Mouse (Mus musculus) CH12.LX (cell line): ENCODE measurements around the gene AL732309.1. TPM values are rescaled to one million over a fixed set of nuclear protein-coding genes. Genes with fewer than 3 reads are reported as not detected.

ENCODE experiments used
- DNase-seq: peaks from one replicate; pipeline ENCODE4 v3.0.0-alpha.2; 2013; ENCODE audit errors: extremely low read depth
- H3K27ac ChIP-seq: 2 replicates; pipeline ENCODE4 v1.5.1; 2012; ENCODE audit warnings: low read depth, mild to moderate bottlenecking, control low read depth, moderate library complexity; ENCODE audit not compliant: insufficient read depth
- H3K27me3 ChIP-seq: replicated peaks from 2 replicates; pipeline ENCODE3; 2012; ENCODE audit warnings: inconsistent platforms
- H3K36me3 ChIP-seq, 2 experiments: replicated peaks in 1 of 2; 2 replicates each; pipeline versions ENCODE3 to v1.6.1; 2012; ENCODE audit warnings: inconsistent platforms in 1 of 2, low read length in 1 of 2, mild to moderate bottlenecking in 1 of 2, mixed read lengths in 1 of 2, moderate library complexity in 1 of 2; ENCODE audit not compliant: control insufficient read depth in 1 of 2, insufficient read depth in 1 of 2
- H3K4me1 ChIP-seq, 2 experiments: 2 replicates each; pipeline ENCODE4 v1.6.1; 2012; ENCODE audit warnings: inconsistent platforms in 1 of 2, moderate library complexity in 1 of 2; ENCODE audit not compliant: insufficient read depth in 2 of 2, control insufficient read depth in 1 of 2
- H3K4me2 ChIP-seq: 2 replicates; pipeline ENCODE4 v1.6.1; 2012; ENCODE audit warnings: low read depth, mild to moderate bottlenecking, control low read depth; ENCODE audit not compliant: poor library complexity, insufficient read depth, severe bottlenecking
- H3K4me3 ChIP-seq, 3 experiments: fragments of 150-350 bp in 1 of 3; sonication (generic) in 1 of 3; replicated peaks in 1 of 3; 2 replicates each; pipeline versions ENCODE3 to v1.5.1; 2011 to 2012; ENCODE audit warnings: low read depth in 2 of 3, low read length in 2 of 3, mild to moderate bottlenecking in 2 of 3, moderate library complexity in 2 of 3, control low read depth in 1 of 3, improper control_type of control experiment in 1 of 3, inconsistent platforms in 1 of 3, mixed read lengths in 1 of 3; ENCODE audit not compliant: poor library complexity in 1 of 3
- H3K79me2 ChIP-seq: replicated peaks from 2 replicates; pipeline ENCODE4 v1.6.1; 2012; ENCODE audit warnings: mild to moderate bottlenecking, moderate library complexity; ENCODE audit not compliant: control insufficient read depth, poor library complexity, insufficient read depth, severe bottlenecking; ENCODE audit errors: extremely low read depth
- H3K9ac ChIP-seq: 2 replicates; pipeline ENCODE4 v1.6.1; 2012; ENCODE audit warnings: low read depth, mild to moderate bottlenecking, control low read depth, moderate library complexity; ENCODE audit not compliant: insufficient read depth
- H3K9me3 ChIP-seq: replicated peaks from 2 replicates; pipeline ENCODE3; 2012; ENCODE audit warnings: low read length, inconsistent platforms, mixed read lengths
- CTCF ChIP-seq, 2 experiments: IDR thresholded peaks in 1 of 2; conservative IDR thresholded peaks in 1 of 2; 2 replicates each; pipeline ENCODE4 v1.5.1; 2011 to 2012; ENCODE audit warnings: low read depth in 2 of 2, low read length in 2 of 2, improper control_type of control experiment in 1 of 2, inconsistent platforms in 1 of 2, mild to moderate bottlenecking in 1 of 2, moderate library complexity in 1 of 2
- ELF1 ChIP-seq: IDR thresholded peaks from 2 replicates; pipeline ENCODE4 v1.6.1; 2014; ENCODE audit warnings: low read depth, mild to moderate bottlenecking, inconsistent platforms, low read length, improper control_type of control experiment
- GABPA ChIP-seq: IDR thresholded peaks from 2 replicates; pipeline ENCODE4 v1.6.1; 2012; ENCODE audit warnings: low read depth, low read length, improper control_type of control experiment, inconsistent platforms; ENCODE audit not compliant: insufficient replicate concordance
- HCFC1 ChIP-seq: IDR thresholded peaks from 2 replicates; pipeline ENCODE4 v1.6.1; 2012; ENCODE audit warnings: low read depth, mild to moderate bottlenecking, inconsistent platforms, low read length, improper control_type of control experiment
- JUN ChIP-seq: IDR thresholded peaks from 2 replicates; pipeline ENCODE4 v1.6.1; 2011; ENCODE audit warnings: low read depth, mild to moderate bottlenecking, low read length, improper control_type of control experiment, moderate library complexity; ENCODE audit not compliant: insufficient read depth
- JUND ChIP-seq: conservative IDR thresholded peaks from 2 replicates; pipeline ENCODE4 v1.6.1; 2011; ENCODE audit warnings: low read depth, low read length, improper control_type of control experiment
- KAT2A ChIP-seq: IDR thresholded peaks from 2 replicates; pipeline ENCODE4 v1.6.1; 2012; ENCODE audit warnings: low read length, improper control_type of control experiment, inconsistent platforms; ENCODE audit not compliant: insufficient replicate concordance
- MAZ ChIP-seq: IDR thresholded peaks from 2 replicates; pipeline ENCODE4 v1.6.1; 2012; ENCODE audit warnings: low read depth, mild to moderate bottlenecking, inconsistent platforms, low read length, improper control_type of control experiment, moderate library complexity
- MEF2A ChIP-seq: IDR thresholded peaks from 2 replicates; pipeline ENCODE4 v1.6.1; 2014; ENCODE audit warnings: low read depth, mild to moderate bottlenecking, inconsistent platforms, low read length, improper control_type of control experiment, borderline replicate concordance
- MXI1 ChIP-seq: IDR thresholded peaks from 2 replicates; pipeline ENCODE4 v1.6.1; 2011; ENCODE audit warnings: mild to moderate bottlenecking, low read depth, low read length, improper control_type of control experiment
- PAX5 ChIP-seq: IDR thresholded peaks from 2 replicates; pipeline ENCODE4 v1.6.1; 2012; ENCODE audit warnings: low read length, inconsistent platforms, mixed read lengths
- POLR2A ChIP-seq: IDR thresholded peaks from 2 replicates; pipeline ENCODE4 v1.6.1; 2011; ENCODE audit warnings: low read depth, mild to moderate bottlenecking, improper control_type of control experiment, low read length
- RAD21 ChIP-seq: IDR thresholded peaks from 2 replicates; pipeline ENCODE4 v1.6.1; 2011; ENCODE audit warnings: low read depth, mild to moderate bottlenecking, low read length, improper control_type of control experiment, moderate library complexity
- RCOR1 ChIP-seq: conservative IDR thresholded peaks from 2 replicates; pipeline ENCODE4 v1.6.1; 2012; ENCODE audit warnings: low read depth, mild to moderate bottlenecking, inconsistent platforms, low read length, improper control_type of control experiment
- SIN3A ChIP-seq: IDR thresholded peaks from 2 replicates; pipeline ENCODE4 v1.6.1; 2012; ENCODE audit warnings: low read length, improper control_type of control experiment, inconsistent platforms
- SMC3 ChIP-seq: IDR thresholded peaks from 2 replicates; pipeline ENCODE4 v1.6.1; 2011; ENCODE audit warnings: low read depth, low read length, improper control_type of control experiment
- UBTF ChIP-seq: IDR thresholded peaks from 2 replicates; pipeline ENCODE4 v1.6.1; 2012; ENCODE audit warnings: low read depth, mild to moderate bottlenecking, inconsistent platforms, low read length, improper control_type of control experiment, moderate library complexity
- USF1 ChIP-seq: IDR thresholded peaks from 2 replicates; pipeline ENCODE4 v1.6.1; 2014; ENCODE audit warnings: low read depth, mild to moderate bottlenecking, inconsistent platforms, low read length, improper control_type of control experiment
- ZKSCAN1 ChIP-seq: IDR thresholded peaks from 2 replicates; pipeline ENCODE4 v1.6.1; 2012; ENCODE audit warnings: low read depth, inconsistent platforms, low read length, improper control_type of control experiment, borderline replicate concordance
- dilution Hi-C: fragments of 300-500 bp; cut with MboI; formaldehyde crosslinking; loops from 2 replicates; pipeline ENCODE4 v1.14.3; 2020; ENCODE audit warnings: low sequenced_read_pairs; ENCODE audit not compliant: extremely low pct_unique_long_range_greater_than_20kb, extremely low pct_ligation_motif_present
- in situ Hi-C: fragments of 300-500 bp; cut with MboI; formaldehyde crosslinking; loops from 3 replicates; pipeline ENCODE4 v1.14.3; 2019; ENCODE audit warnings: low sequenced_read_pairs, low pct_ligation_motif_present, low pct_unique_long_range_greater_than_20kb, mixed read lengths
- polyA plus RNA-seq: library from polyadenylated mRNA; unstranded; fragments of >175 nt; gene quantifications from 2 replicates; pipeline ENCODE4 v1.2.1, GENCODE M21; 2012; ENCODE audit warnings: low read depth; ENCODE audit not compliant: insufficient read length
- total RNA-seq, 2 experiments: library from RNA; depleted of rRNA; stranded (reverse); fragments of 300-350 nt in 1 of 2; fragments of >200 nt in 1 of 2; gene quantifications; 2 replicates each; pipeline ENCODE4 v1.2.3; 2012 to 2014

The AL732309.1 gene
- total and polyA plus RNA-seq, 3 experiments = 4.5 to 8.9 (median 6.7) TPM

GRCm38 (mm10) chr2:25200631-25201030, 46.0 kb downstream of the AL732309.1 start:
- in situ Hi-C loops = no loop called here
- DNase-seq = no peak
- Histone ChIP-seq H3K9me3 (no peaks in the 10 kb centered on the region), H3K4me2 (no peak overlapping the region), H3K36me3 (peaks cover 60 to 74% of the 10 kb centered on the region in 2 experiments)
- TF ChIP-seq RCOR1 (no peak), SMC3 (no peak), SIN3A (no peak), POLR2A (no peak), MXI1 (no peak)
- TF ChIP-seq, all 38 proteins: peak for 0
- no peak overlapping the region for H3K4me3 ChIP-seq
- no peak overlapping the region for H3K27ac ChIP-seq
- H3K4me1 ChIP-seq = peaks cover 0 to 11% of the 10 kb centered on the region in 2 experiments; a peak in 2 of 4 replicates
- dilution Hi-C loops = no loop called here
- H3K79me2 ChIP-seq = no peaks in the 10 kb centered on the region
- no peak overlapping the region for H3K9ac ChIP-seq
- H3K27me3 ChIP-seq = no peaks in the 10 kb centered on the region

GRCm38 (mm10) chr2:25197946-25198345, 48.7 kb downstream of the AL732309.1 start:
- TF ChIP-seq POLR2A (0 out of 2 replicates have a peak, but pooled peaks have one; percentile 5), JUN (no peak), HCFC1 (no peak), PAX5 (no peak), MEF2A (no peak), ZKSCAN1 (no peak)
- Histone ChIP-seq H3K4me3 (no peak overlapping the region), H3K9me3 (no peaks in the 10 kb centered on the region), H3K27ac (no peak overlapping the region), H3K27me3 (no peaks in the 10 kb centered on the region), H3K36me3 (peaks cover 35 to 65% of the 10 kb centered on the region in 2 experiments), H3K9ac (no peak overlapping the region), H3K4me2 (no peak overlapping the region), H3K4me1 (peaks cover 14 to 33% of the 10 kb centered on the region in 2 experiments), H3K79me2 (peaks cover 13% of the 10 kb centered on the region)
- dilution Hi-C loops (no loop called here), in situ Hi-C loops (no loop called here)
- no peak for DNase-seq

- TF ChIP-seq RAD21 = no peak
- TF ChIP-seq SIN3A = no peak
- TF ChIP-seq UBTF = no peak
- no peak for TF ChIP-seq ELF1
- TF ChIP-seq JUND = no peak
- TF ChIP-seq KAT2A = no peak
- no peak for TF ChIP-seq RCOR1
- TF ChIP-seq GABPA = no peak
- TF ChIP-seq JUN = no peak
- TF ChIP-seq MAZ = no peak
- TF ChIP-seq CTCF (conservative IDR thresholded peaks at IDR 0.05 in 1 of 2, IDR thresholded peaks at IDR 0.05 in 1 of 2; ENCODE audit: low read depth in 2 of 2, low read length in 2 of 2) = no peak
- no peak for TF ChIP-seq USF1
- DNase-seq = no peak
- H3K4me2 ChIP-seq = peak overlapping the region; percentile 62
- peak overlapping the region; percentile 96 for H3K27ac ChIP-seq
- dilution Hi-C loops = no loop called here
- H3K27me3 ChIP-seq = no peaks in the 10 kb centered on the region
- in situ Hi-C loops = no loop called here
- H3K79me2 ChIP-seq = peaks cover 16% of the 10 kb centered on the region
- H3K36me3 ChIP-seq = peaks cover 28 to 60% of the 10 kb centered on the region in 2 experiments
- H3K9ac ChIP-seq = peak overlapping the region; percentile 49; the same call in 1 of the 2 replicates
- no peaks in the 10 kb centered on the region for H3K9me3 ChIP-seq
- peaks cover 14 to 36% of the 10 kb centered on the region in 2 experiments for H3K4me1 ChIP-seq
- peak overlapping the region in 1 of 3 experiments; percentile 61 for H3K4me3 ChIP-seq
Observed at GRCm38 (mm10) chr2:25197191-25197590, 49.5 kb downstream of the AL732309.1 start.
